Mouse (Mus musculus): ENCODE data around the gene Cabp1.
"Not testable (repeated sequence)": the region's sequence is repeated elsewhere in the genome, so short reads cannot be mapped to it uniquely, and the experiment has no call there.

Cabp1 gene

GRCm38 (mm10) chr5:115177866-115178265 lies 16.3 kb downstream of the Cabp1 start:
- H3K4me3 ChIP-seq (replicated peaks; ENCODE audit: low read length): no peak overlapping the region
- no peak for TF ChIP-seq CTCF (conservative IDR thresholded peaks at IDR 0.05; ENCODE audit: low read length)
- TF ChIP-seq NANOG (IDR thresholded peaks at IDR 0.05; ENCODE audit: borderline replicate concordance, low read length): no peak
- no peak for TF ChIP-seq POU5F1 (IDR thresholded peaks at IDR 0.05; ENCODE audit: borderline replicate concordance, low read length)
- H3K4me1 ChIP-seq (replicated peaks; ENCODE audit: low read depth, low read length): peaks cover 93% of the 10 kb centered on the region
- H3K36me3 ChIP-seq (ENCODE audit: insufficient read depth, low read length): peaks cover 17% of the 10 kb centered on the region
- no peaks in the 10 kb centered on the region for H3K27me3 ChIP-seq (ENCODE audit: insufficient read depth, low read length)
- no peaks in the 10 kb centered on the region for H3K9me3 ChIP-seq (ENCODE audit: low read length)

- no peaks in the 10 kb centered on the region for H3K9me3 ChIP-seq (ENCODE audit: low read length)
- no peak overlapping the region for H3K4me3 ChIP-seq (replicated peaks; ENCODE audit: low read length)
- 0 out of 2 replicates have a peak, but pooled peaks have one; percentile 20 for TF ChIP-seq CTCF (conservative IDR thresholded peaks at IDR 0.05; ENCODE audit: low read length)
- TF ChIP-seq POU5F1 (IDR thresholded peaks at IDR 0.05; ENCODE audit: borderline replicate concordance, low read length): no peak
- no peaks in the 10 kb centered on the region for H3K27me3 ChIP-seq (ENCODE audit: insufficient read depth, low read length)
- H3K36me3 ChIP-seq (ENCODE audit: insufficient read depth, low read length): peaks cover 40% of the 10 kb centered on the region
- H3K4me1 ChIP-seq (replicated peaks; ENCODE audit: low read depth, low read length): peaks cover 81% of the 10 kb centered on the region
These were observed 19.6 kb downstream of the Cabp1 start for GRCm38 (mm10) chr5:115174554-115174953.

GRCm38 (mm10) chr5:115170150-115170549 lies 24.0 kb downstream of the Cabp1 start:
- H3K9me3 ChIP-seq (ENCODE audit: low read length): no peaks in the 10 kb centered on the region
- H3K4me3 ChIP-seq (replicated peaks; ENCODE audit: low read length): no peak overlapping the region
- H3K36me3 ChIP-seq (ENCODE audit: insufficient read depth, low read length): peaks cover 29% of the 10 kb centered on the region
- TF ChIP-seq POU5F1 (IDR thresholded peaks at IDR 0.05; ENCODE audit: borderline replicate concordance, low read length) (no peak), CTCF (conservative IDR thresholded peaks at IDR 0.05; ENCODE audit: low read length) (no peak), NANOG (IDR thresholded peaks at IDR 0.05; ENCODE audit: borderline replicate concordance, low read length) (no peak)
- H3K27me3 ChIP-seq (ENCODE audit: insufficient read depth, low read length): no peaks in the 10 kb centered on the region
- peaks cover 77% of the 10 kb centered on the region for H3K4me1 ChIP-seq (replicated peaks; ENCODE audit: low read depth, low read length)

GRCm38 (mm10) chr5:115168641-115169415 lies 25.4 kb downstream of the Cabp1 start:
- Histone ChIP-seq H3K9me3 (ENCODE audit: low read length) (no peaks in the 10 kb centered on the region), H3K36me3 (ENCODE audit: insufficient read depth, low read length) (peaks cover 29% of the 10 kb centered on the region), H3K4me3 (replicated peaks; ENCODE audit: low read length) (peak overlapping the region; percentile 62), H3K27me3 (ENCODE audit: insufficient read depth, low read length) (no peaks in the 10 kb centered on the region), H3K4me1 (replicated peaks; ENCODE audit: low read depth, low read length) (peaks cover 72% of the 10 kb centered on the region)
- TF ChIP-seq POU5F1 (IDR thresholded peaks at IDR 0.05; ENCODE audit: borderline replicate concordance, low read length) (no peak), NANOG (IDR thresholded peaks at IDR 0.05; ENCODE audit: borderline replicate concordance, low read length) (no peak), CTCF (conservative IDR thresholded peaks at IDR 0.05; ENCODE audit: low read length) (no peak)

- H3K4me3 ChIP-seq (replicated peaks; ENCODE audit: low read length): peak overlapping the region; percentile 17; the same call in 1 of the 2 replicates
- H3K27me3 ChIP-seq (ENCODE audit: insufficient read depth, low read length): no peaks in the 10 kb centered on the region
- peaks cover 24% of the 10 kb centered on the region for H3K36me3 ChIP-seq (ENCODE audit: insufficient read depth, low read length)
- peaks cover 71% of the 10 kb centered on the region for H3K4me1 ChIP-seq (replicated peaks; ENCODE audit: low read depth, low read length)
- H3K9me3 ChIP-seq (ENCODE audit: low read length): no peaks in the 10 kb centered on the region
- TF ChIP-seq POU5F1 (IDR thresholded peaks at IDR 0.05; ENCODE audit: borderline replicate concordance, low read length): no peak
- no peak for TF ChIP-seq CTCF (conservative IDR thresholded peaks at IDR 0.05; ENCODE audit: low read length)
- no peak for TF ChIP-seq NANOG (IDR thresholded peaks at IDR 0.05; ENCODE audit: borderline replicate concordance, low read length)
These were observed 26.8 kb downstream of the Cabp1 start for GRCm38 (mm10) chr5:115167396-115167795.

- H3K36me3 ChIP-seq (ENCODE audit: insufficient read depth, low read length): peaks cover 18% of the 10 kb centered on the region
- no peak for TF ChIP-seq CTCF (conservative IDR thresholded peaks at IDR 0.05; ENCODE audit: low read length)
- no peak for TF ChIP-seq NANOG (IDR thresholded peaks at IDR 0.05; ENCODE audit: borderline replicate concordance, low read length)
- TF ChIP-seq POU5F1 (IDR thresholded peaks at IDR 0.05; ENCODE audit: borderline replicate concordance, low read length): no peak
These were observed 27.4 kb downstream of the Cabp1 start for GRCm38 (mm10) chr5:115166815-115167194.

GRCm38 (mm10) chr5:115165895-115166814 lies 28.0 kb downstream of the Cabp1 start:
- Histone ChIP-seq H3K4me1 (replicated peaks; ENCODE audit: low read depth, low read length) (peaks cover 76% of the 10 kb centered on the region), H3K27me3 (ENCODE audit: insufficient read depth, low read length) (no peaks in the 10 kb centered on the region), H3K4me3 (replicated peaks; ENCODE audit: low read length) (peak overlapping the region; percentile 35), H3K36me3 (ENCODE audit: insufficient read depth, low read length) (peaks cover 16% of the 10 kb centered on the region), H3K9me3 (ENCODE audit: low read length) (no peaks in the 10 kb centered on the region)
- TF ChIP-seq CTCF (conservative IDR thresholded peaks at IDR 0.05; ENCODE audit: low read length) (no peak), POU5F1 (IDR thresholded peaks at IDR 0.05; ENCODE audit: borderline replicate concordance, low read length) (no peak), NANOG (IDR thresholded peaks at IDR 0.05; ENCODE audit: borderline replicate concordance, low read length) (no peak)

More at GRCm38 (mm10) chr5:115166815-115167194, 27.4 kb downstream of the Cabp1 start:
- Histone ChIP-seq H3K4me3 (replicated peaks; ENCODE audit: low read length) (peak overlapping the region; percentile 35), H3K27me3 (ENCODE audit: insufficient read depth, low read length) (no peaks in the 10 kb centered on the region), H3K9me3 (ENCODE audit: low read length) (no peaks in the 10 kb centered on the region), H3K4me1 (replicated peaks; ENCODE audit: low read depth, low read length) (peaks cover 71% of the 10 kb centered on the region)

- no peaks in the 10 kb centered on the region for H3K27me3 ChIP-seq (ENCODE audit: insufficient read depth, low read length)
- peak; percentile 53 for TF ChIP-seq CTCF (conservative IDR thresholded peaks at IDR 0.05; ENCODE audit: low read length)
- TF ChIP-seq POU5F1 (IDR thresholded peaks at IDR 0.05; ENCODE audit: borderline replicate concordance, low read length): no peak
- H3K36me3 ChIP-seq (ENCODE audit: insufficient read depth, low read length): peaks cover 10% of the 10 kb centered on the region
These were observed 28.8 kb downstream of the Cabp1 start for GRCm38 (mm10) chr5:115165351-115165750.

GRCm38 (mm10) chr5:115164446-115164845 lies 29.7 kb downstream of the Cabp1 start:
- peaks cover 83% of the 10 kb centered on the region for H3K4me1 ChIP-seq (replicated peaks; ENCODE audit: low read depth, low read length)
- not testable (repeated sequence) for H3K36me3 ChIP-seq (ENCODE audit: insufficient read depth, low read length); H3K9me3 ChIP-seq (ENCODE audit: low read length); H3K27me3 ChIP-seq (ENCODE audit: insufficient read depth, low read length); H3K4me3 ChIP-seq (replicated peaks; ENCODE audit: low read length)

More at GRCm38 (mm10) chr5:115165351-115165750, 28.8 kb downstream of the Cabp1 start:
- Histone ChIP-seq H3K9me3 (ENCODE audit: low read length) (no peaks in the 10 kb centered on the region), H3K4me1 (replicated peaks; ENCODE audit: low read depth, low read length) (peaks cover 80% of the 10 kb centered on the region), H3K4me3 (replicated peaks; ENCODE audit: low read length) (no peak overlapping the region)

Data from E14TG2a.4 (cell line).